Mouse (Mus musculus): ENCODE results near the gene Igflr1.

- TF ChIP-seq CEBPB (IDR thresholded peaks at IDR 0.05; ENCODE audit: low read depth), result no peak
- TF ChIP-seq MYOD1 (IDR thresholded peaks at IDR 0.05; ENCODE audit: control insufficient read depth, insufficient read length, low read depth), result no peak
- TF ChIP-seq MAX (IDR thresholded peaks at IDR 0.05), result no peak
- TF ChIP-seq CTCF (IDR thresholded peaks at IDR 0.05; ENCODE audit: control insufficient read depth, insufficient read depth, insufficient read length), result no peak
- no peak for TF ChIP-seq MYOG (IDR thresholded peaks at IDR 0.05; ENCODE audit: control insufficient read depth, extremely low read depth, insufficient read length)
Observed at GRCm38 (mm10) chr7:30533941-30534632, 31.1 kb upstream of the Igflr1 start.

Measured in C2C12 (cell line).